Mouse (Mus musculus) layer of hippocampus, postnatal 25 days (tissue): ENCODE data around the gene Irs1. TPM values are rescaled to one million over a fixed set of nuclear protein-coding genes. Genes with fewer than 3 reads are reported as not detected.

Experiments
- DNase-seq, 2 experiments: peaks; one replicate each; pipeline ENCODE4 v3.0.0; 2022; ENCODE audit warnings: mixed read lengths in 2 of 2, low spot score in 1 of 2; ENCODE audit errors: extremely low spot score in 1 of 2
- total RNA-seq, 2 experiments: library from RNA; stranded (reverse); gene quantifications; 2 replicates each; pipeline ENCODE4 v1.2.3; 2021

The Irs1 gene
- total RNA-seq, 2 experiments from 2014 or later, result 18.8 to 21.7 TPM

GRCm38 (mm10) chr1:82289116-82289989 is 1.9 kb downstream of the Irs1 start:
- DNase-seq, result peak in 1 of 2 experiments; percentile 16

- DNase-seq, result peak; percentile 24 to 38
Observed at GRCm38 (mm10) chr1:82288421-82288990, 2.7 kb downstream of the Irs1 start.

GRCm38 (mm10) chr1:82287776-82288325 is 3.4 kb downstream of the Irs1 start:
- DNase-seq, result peak in 1 of 2 experiments; percentile 27

- DNase-seq, result peak; percentile 19 to 33
Observed at GRCm38 (mm10) chr1:82287052-82287775, 4.0 kb downstream of the Irs1 start.

- DNase-seq, result no peak
Observed at GRCm38 (mm10) chr1:82286190-82287051, 4.8 kb downstream of the Irs1 start.

- no peak for DNase-seq
Observed at GRCm38 (mm10) chr1:82285461-82286189, 5.6 kb downstream of the Irs1 start.

GRCm38 (mm10) chr1:82284403-82284802 is 6.8 kb downstream of the Irs1 start:
- no peak for DNase-seq

- peak in 1 of 2 experiments; percentile 31 for DNase-seq
Observed at GRCm38 (mm10) chr1:82283901-82284301, 7.3 kb downstream of the Irs1 start.

GRCm38 (mm10) chr1:82282992-82283611 is 8.1 kb downstream of the Irs1 start:
- peak; percentile 72 to 84 for DNase-seq

GRCm38 (mm10) chr1:82281823-82282222 is 9.4 kb downstream of the Irs1 start:
- no peak for DNase-seq

- DNase-seq, result no peak
Observed at GRCm38 (mm10) chr1:82279768-82280167, 11.4 kb downstream of the Irs1 start.

- no peak for DNase-seq
Observed at GRCm38 (mm10) chr1:82274361-82274760, 16.9 kb downstream of the Irs1 start.

GRCm38 (mm10) chr1:82273529-82273928 is 17.7 kb downstream of the Irs1 start:
- DNase-seq, result no peak

- no peak for DNase-seq
Observed at GRCm38 (mm10) chr1:82272231-82272630, 19.0 kb downstream of the Irs1 start.

GRCm38 (mm10) chr1:82267547-82267946 is 23.7 kb downstream of the Irs1 start:
- no peak for DNase-seq

- DNase-seq, result no peak
Observed at GRCm38 (mm10) chr1:82262331-82262730, 28.9 kb downstream of the Irs1 start.

- DNase-seq, result no peak
Observed at GRCm38 (mm10) chr1:82261638-82262037, 29.6 kb downstream of the Irs1 start.

- peak in 1 of 2 experiments; percentile 44 for DNase-seq
Observed at GRCm38 (mm10) chr1:82261053-82261618, 30.1 kb downstream of the Irs1 start.
